Mouse (Mus musculus) thymus, adult 2 months (tissue): ENCODE data around the gene Mcoln2.
A peak's percentile ranks its signal among the peaks of the same experiment; 100 is the strongest.

ENCODE experiments used
- CTCF ChIP-seq: fragments of 200-500 bp; IDR thresholded peaks from 2 replicates; pipeline ENCODE4 v1.5.1; 2012; ENCODE audit warnings: mild to moderate bottlenecking, control low read depth, low read length, moderate library complexity, borderline replicate concordance; ENCODE audit not compliant: control insufficient read depth, poor library complexity, insufficient read depth; ENCODE audit errors: extremely low read depth
- POLR2A ChIP-seq: fragments of 200-500 bp; IDR thresholded peaks from 2 replicates; pipeline ENCODE4 v1.6.1; 2012; ENCODE audit warnings: mild to moderate bottlenecking, low read length, control low read depth, moderate library complexity; ENCODE audit not compliant: control insufficient read depth, poor library complexity, insufficient read depth; ENCODE audit errors: extremely low read depth

DNA sequence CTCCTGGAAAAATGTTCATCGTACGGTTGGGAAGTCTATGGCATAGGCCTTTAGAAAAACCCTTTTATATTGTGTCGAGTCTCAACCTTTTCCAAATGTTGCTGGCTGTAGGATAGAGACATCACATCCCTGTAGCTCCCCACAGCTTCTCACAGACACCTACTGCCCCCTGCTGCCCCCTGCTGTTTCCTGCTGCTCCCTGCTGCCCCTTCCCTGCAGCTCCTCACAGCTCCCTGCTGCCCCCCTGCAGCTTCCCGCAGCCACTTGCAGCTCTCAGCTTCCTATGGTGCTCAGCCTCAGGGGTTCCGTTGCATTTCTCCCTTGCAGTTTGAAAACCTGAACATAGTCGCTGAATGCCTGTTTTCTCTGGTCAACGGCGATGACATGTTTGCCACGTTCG lies 40.3 kb downstream of the Mcoln2 start:
- no peak for TF ChIP-seq POLR2A
- peak; percentile 48; the same call in 1 of the 2 replicates for TF ChIP-seq CTCF
